Mouse (Mus musculus) left cerebral cortex, postnatal 10 days (tissue): ENCODE data around the gene Ctnnbl1. TPM values are rescaled to one million over a fixed set of nuclear protein-coding genes. Genes with fewer than 3 reads are reported as not detected.

ENCODE experiments used
- DNase-seq, 2 experiments: peaks; one replicate each; pipeline ENCODE4 v3.0.0; 2021 to 2022; ENCODE audit warnings: low spot score in 2 of 2, mixed read lengths in 1 of 2; ENCODE audit errors: extremely low spot score in 1 of 2
- intact Hi-C: fragments of 180-260 bp; cut with DNase I; formaldehyde crosslinking; loops from one replicate; pipeline ENCODE4 v1.15.1; 2025
- total RNA-seq, 2 experiments: library from RNA; stranded (reverse); gene quantifications; 2 replicates each; pipeline ENCODE4 v1.2.3; 2021

Ctnnbl1 gene
- total RNA-seq, 2 experiments from 2014 or later = 25.2 to 26.6 TPM

- intact Hi-C loops = loop anchor here (10.0 kb wide), 1 partner anchor 279 kb away; no protein-coding TSS in a partner anchor
- DNase-seq = no peak
These were observed 176.5 kb downstream of the Ctnnbl1 start for GRCm38 (mm10) chr2:157913705-157914104.

GRCm38 (mm10) chr2:157914105-157914764, 177.0 kb downstream of the Ctnnbl1 start, which contains the start of gene Vstm2l:
Gene Vstm2l, plus strand, starts transcription at chr2:157914653.
- peak; percentile 63 to 81 for DNase-seq
- intact Hi-C loops = loop anchor here (10.0 kb wide), 1 partner anchor 279 kb away; no protein-coding TSS in a partner anchor

GRCm38 (mm10) chr2:157914889-157915517, 177.8 kb downstream of the Ctnnbl1 start:
- intact Hi-C loops = loop anchor here (10.0 kb wide), 1 partner anchor 280 kb away; no protein-coding TSS in a partner anchor
- peak in 1 of 2 experiments; percentile 65 for DNase-seq

GRCm38 (mm10) chr2:157918529-157918928, 181.3 kb downstream of the Ctnnbl1 start:
- no peak for DNase-seq
- intact Hi-C loops = loop anchor here (10.0 kb wide), 1 partner anchor 284 kb away; no protein-coding TSS in a partner anchor

GRCm38 (mm10) chr2:157921551-157921950, 184.3 kb downstream of the Ctnnbl1 start:
- intact Hi-C loops = no loop called here

GRCm38 (mm10) chr2:157923406-157923805, 186.2 kb downstream of the Ctnnbl1 start:
- DNase-seq = no peak
- intact Hi-C loops = no loop called here

More at GRCm38 (mm10) chr2:157921551-157921950, 184.3 kb downstream of the Ctnnbl1 start:
- DNase-seq = no peak

GRCm38 (mm10) chr2:157924504-157924903, 187.3 kb downstream of the Ctnnbl1 start:
- DNase-seq = no peak
- intact Hi-C loops = no loop called here

- intact Hi-C loops = no loop called here
- no peak for DNase-seq
These were observed 189.3 kb downstream of the Ctnnbl1 start for GRCm38 (mm10) chr2:157926502-157926901.

GRCm38 (mm10) chr2:157926927-157927326, 189.7 kb downstream of the Ctnnbl1 start:
- DNase-seq = no peak
- intact Hi-C loops = no loop called here

GRCm38 (mm10) chr2:157927397-157927796, 190.2 kb downstream of the Ctnnbl1 start:
- DNase-seq = no peak
- intact Hi-C loops = no loop called here

GRCm38 (mm10) chr2:157927815-157928214, 190.6 kb downstream of the Ctnnbl1 start:
- intact Hi-C loops = no loop called here
- no peak for DNase-seq

- no peak for DNase-seq
- intact Hi-C loops = no loop called here
These were observed 195.5 kb downstream of the Ctnnbl1 start for GRCm38 (mm10) chr2:157932655-157933054.

- intact Hi-C loops = no loop called here
These were observed 198.4 kb downstream of the Ctnnbl1 start for GRCm38 (mm10) chr2:157935444-157936171.

GRCm38 (mm10) chr2:157936676-157937075, 199.5 kb downstream of the Ctnnbl1 start:
- intact Hi-C loops = no loop called here
- DNase-seq = no peak

More at GRCm38 (mm10) chr2:157935444-157936171, 198.4 kb downstream of the Ctnnbl1 start:
- DNase-seq = no peak

GRCm38 (mm10) chr2:157940586-157941185, 203.5 kb downstream of the Ctnnbl1 start:
- no peak for DNase-seq
- intact Hi-C loops = no loop called here
